Mouse (Mus musculus) thymus, adult 2 months (tissue): ENCODE results near the gene Exog. TPM values are rescaled to one million over a fixed set of nuclear protein-coding genes. Genes with fewer than 3 reads are reported as not detected.

Experiments used
- DNase-seq: peaks from one replicate; pipeline ENCODE4 v3.0.0; 2021
- H3K27ac ChIP-seq: fragments of 200-500 bp; 2 replicates; pipeline ENCODE4 v1.5.1; 2012; ENCODE audit warnings: low read length, control low read depth; ENCODE audit not compliant: control insufficient read depth, insufficient read depth
- H3K27me3 ChIP-seq: fragments of 200-500 bp; 2 replicates; pipeline ENCODE4 v1.6.1; 2012; ENCODE audit warnings: mild to moderate bottlenecking, low read length, moderate library complexity, mixed read lengths; ENCODE audit not compliant: control insufficient read depth, insufficient read depth
- H3K36me3 ChIP-seq: fragments of 200-500 bp; 2 replicates; pipeline ENCODE4 v1.6.1; 2012; ENCODE audit warnings: mild to moderate bottlenecking, low read length, moderate library complexity; ENCODE audit not compliant: control insufficient read depth, insufficient read depth
- H3K4me1 ChIP-seq: fragments of 200-500 bp; replicated peaks from 2 replicates; pipeline ENCODE4 v1.6.1; 2012; ENCODE audit warnings: low read length; ENCODE audit not compliant: control insufficient read depth, insufficient read depth
- H3K4me3 ChIP-seq: fragments of 200-500 bp; 2 replicates; pipeline ENCODE4 v1.5.1; 2012; ENCODE audit warnings: mild to moderate bottlenecking, low read length, control low read depth, moderate library complexity; ENCODE audit not compliant: control insufficient read depth, insufficient read depth
- CTCF ChIP-seq: fragments of 200-500 bp; IDR thresholded peaks from 2 replicates; pipeline ENCODE4 v1.5.1; 2012; ENCODE audit warnings: mild to moderate bottlenecking, control low read depth, low read length, moderate library complexity, borderline replicate concordance; ENCODE audit not compliant: control insufficient read depth, poor library complexity, insufficient read depth; ENCODE audit errors: extremely low read depth
- POLR2A ChIP-seq: fragments of 200-500 bp; IDR thresholded peaks from 2 replicates; pipeline ENCODE4 v1.6.1; 2012; ENCODE audit warnings: mild to moderate bottlenecking, low read length, control low read depth, moderate library complexity; ENCODE audit not compliant: control insufficient read depth, poor library complexity, insufficient read depth; ENCODE audit errors: extremely low read depth
- WGBS: fragments of 180-500 bp; shearing (Covaris S2); methylation state at CpG from one replicate; pipeline ENCODE4 v1.1.7; 2018; 5-methylcytosine and 5-hydroxymethylcytosine counted together
- polyA plus RNA-seq: library from polyadenylated mRNA; depleted of rRNA; stranded (reverse); fragments of >200 nt; gene quantifications from 2 replicates; pipeline ENCODE4 v1.2.3, GENCODE M21; 2012

Exog gene
- polyA plus RNA-seq, 1 experiment = 9.2 TPM

GRCm38 (mm10) chr9:119483554-119484353, 39.0 kb downstream of the Exog start:
- WGBS = 51% methylated on average over 23 of the region's 23 CpGs

GRCm38 (mm10) chr9:119484420-119484819, 39.7 kb downstream of the Exog start:
- H3K27ac ChIP-seq = peak overlapping the region; percentile 41; the same call in 1 of the 2 replicates
- no peaks in the 10 kb centered on the region for H3K27me3 ChIP-seq
- H3K36me3 ChIP-seq = no peaks in the 10 kb centered on the region
- WGBS = 87% methylated on average over 9 of the region's 9 CpGs
- peaks cover 39% of the 10 kb centered on the region for H3K4me1 ChIP-seq
- H3K4me3 ChIP-seq = no peak overlapping the region
- TF ChIP-seq POLR2A = no peak
- no peak for TF ChIP-seq CTCF
- DNase-seq = no peak

More at GRCm38 (mm10) chr9:119483554-119484353, 39.0 kb downstream of the Exog start:
- Histone ChIP-seq H3K4me3 (no peak overlapping the region), H3K27me3 (no peaks in the 10 kb centered on the region), H3K4me1 (peaks cover 39% of the 10 kb centered on the region), H3K36me3 (no peaks in the 10 kb centered on the region), H3K27ac (peak overlapping the region; percentile 41; the same call in 1 of the 2 replicates)
- TF ChIP-seq CTCF (no peak), POLR2A (no peak)
- peak; percentile 41 for DNase-seq

GRCm38 (mm10) chr9:119484868-119485267, 40.1 kb downstream of the Exog start:
- TF ChIP-seq POLR2A = no peak
- no peak for TF ChIP-seq CTCF
- Histone ChIP-seq H3K27ac (peak overlapping the region; percentile 41; the same call in 1 of the 2 replicates), H3K36me3 (no peaks in the 10 kb centered on the region), H3K4me3 (no peak overlapping the region), H3K4me1 (peaks cover 39% of the 10 kb centered on the region), H3K27me3 (no peaks in the 10 kb centered on the region)
- 34% methylated on average over 13 of the region's 13 CpGs for WGBS
- no peak for DNase-seq

- 91% methylated on average over 9 of the region's 9 CpGs for WGBS
- no peak for TF ChIP-seq CTCF
- no peak for TF ChIP-seq POLR2A
Observed at GRCm38 (mm10) chr9:119496354-119496753, 51.6 kb downstream of the Exog start.

GRCm38 (mm10) chr9:119496960-119497359, 52.2 kb downstream of the Exog start:
- 86% methylated on average over 5 of the region's 5 CpGs for WGBS
- Histone ChIP-seq H3K27ac (no peak overlapping the region), H3K4me1 (peaks cover 3% of the 10 kb centered on the region), H3K36me3 (no peaks in the 10 kb centered on the region), H3K27me3 (no peaks in the 10 kb centered on the region), H3K4me3 (no peak overlapping the region)
- no peak for DNase-seq
- no peak for TF ChIP-seq CTCF
- no peak for TF ChIP-seq POLR2A

More at GRCm38 (mm10) chr9:119496354-119496753, 51.6 kb downstream of the Exog start:
- no peaks in the 10 kb centered on the region for H3K36me3 ChIP-seq
- no peaks in the 10 kb centered on the region for H3K27me3 ChIP-seq
- no peak overlapping the region for H3K4me3 ChIP-seq
- no peak overlapping the region for H3K27ac ChIP-seq
- DNase-seq = no peak
- peaks cover 3% of the 10 kb centered on the region for H3K4me1 ChIP-seq

- no peak overlapping the region for H3K27ac ChIP-seq
- 92% methylated on average over 15 of the region's 15 CpGs for WGBS
- H3K4me1 ChIP-seq = peaks cover 3% of the 10 kb centered on the region
- no peaks in the 10 kb centered on the region for H3K27me3 ChIP-seq
- no peak overlapping the region for H3K4me3 ChIP-seq
- H3K36me3 ChIP-seq = no peaks in the 10 kb centered on the region
- TF ChIP-seq POLR2A (no peak), CTCF (no peak)
- DNase-seq = no peak
Observed at GRCm38 (mm10) chr9:119497546-119498246, 53.0 kb downstream of the Exog start.
